Mouse (Mus musculus): Measurements from ENCODE around the gene Afap1l2.

GRCm38 (mm10) chr19:56935111-56935510 is 72.9 kb downstream of the Afap1l2 start:
- TF ChIP-seq CTCF (IDR thresholded peaks at IDR 0.05; ENCODE audit: control insufficient read depth, insufficient read depth, insufficient read length) (no peak), MYOD1 (IDR thresholded peaks at IDR 0.05; ENCODE audit: control insufficient read depth, insufficient read length, low read depth) (no peak)
